Mouse (Mus musculus) embryonic facial prominence, embryonic 12.5 days (tissue): ENCODE results near the gene 4930470P17Rik. TPM values are rescaled to one million over a fixed set of nuclear protein-coding genes. Genes with fewer than 3 reads are reported as not detected.
"Not testable (repeated sequence)": the region's sequence is repeated elsewhere in the genome, so short reads cannot be mapped to it uniquely, and the experiment has no call there.

ENCODE experiments used
- ATAC-seq: fragments of 200-750 bp; cut with Nextera tagmentation; 2 replicates; pipeline ENCODE4 v1.8.0; 2017; ENCODE audit not compliant: insufficient number of reproducible peaks, insufficient read depth, low FRiP score, low TSS enrichment
- H3K27ac ChIP-seq: fragments of 300-500 bp; sonication (generic); 2 replicates; pipeline ENCODE4 v1.5.1; 2016; ENCODE audit warnings: mild to moderate bottlenecking
- H3K27me3 ChIP-seq: fragments of 300-500 bp; sonication (generic); 2 replicates; pipeline ENCODE4 v1.6.1; 2016; ENCODE audit warnings: mild to moderate bottlenecking, moderate library complexity
- H3K36me3 ChIP-seq: fragments of 300-500 bp; sonication (generic); 2 replicates; pipeline ENCODE4 v1.6.1; 2016; ENCODE audit warnings: mild to moderate bottlenecking
- H3K4me1 ChIP-seq: fragments of 300-500 bp; sonication (generic); 2 replicates; pipeline ENCODE4 v1.6.1; 2016
- H3K4me2 ChIP-seq: fragments of 300-500 bp; sonication (generic); replicated peaks from 2 replicates; pipeline ENCODE4 v1.6.1; 2016; ENCODE audit warnings: mild to moderate bottlenecking, moderate library complexity
- H3K4me3 ChIP-seq: fragments of 300-500 bp; sonication (generic); 2 replicates; pipeline ENCODE4 v1.5.1; 2016; ENCODE audit warnings: mild to moderate bottlenecking
- H3K9ac ChIP-seq: fragments of 300-500 bp; sonication (generic); 2 replicates; pipeline ENCODE4 v1.6.1; 2016; ENCODE audit warnings: mild to moderate bottlenecking, moderate library complexity
- H3K9me3 ChIP-seq: fragments of 300-500 bp; sonication (generic); 2 replicates; pipeline ENCODE4 v1.6.1; 2016; ENCODE audit warnings: mild to moderate bottlenecking, moderate library complexity
- WGBS: fragments of 180-500 bp; shearing (Covaris S2); methylation state at CpG from one replicate; pipeline ENCODE4 v1.1.7; 2016; 5-methylcytosine and 5-hydroxymethylcytosine counted together
- polyA plus RNA-seq: library from polyadenylated mRNA; unstranded; fragments of >200 nt; fragmentation: Nextera tagmentation; extraction: Ambion mirVana; gene quantifications from 2 replicates; pipeline ENCODE4 v1.2.1, GENCODE M21; 2016

The 4930470P17Rik gene
- polyA plus RNA-seq, 1 experiment from 2014 or later: not detected

DNA sequence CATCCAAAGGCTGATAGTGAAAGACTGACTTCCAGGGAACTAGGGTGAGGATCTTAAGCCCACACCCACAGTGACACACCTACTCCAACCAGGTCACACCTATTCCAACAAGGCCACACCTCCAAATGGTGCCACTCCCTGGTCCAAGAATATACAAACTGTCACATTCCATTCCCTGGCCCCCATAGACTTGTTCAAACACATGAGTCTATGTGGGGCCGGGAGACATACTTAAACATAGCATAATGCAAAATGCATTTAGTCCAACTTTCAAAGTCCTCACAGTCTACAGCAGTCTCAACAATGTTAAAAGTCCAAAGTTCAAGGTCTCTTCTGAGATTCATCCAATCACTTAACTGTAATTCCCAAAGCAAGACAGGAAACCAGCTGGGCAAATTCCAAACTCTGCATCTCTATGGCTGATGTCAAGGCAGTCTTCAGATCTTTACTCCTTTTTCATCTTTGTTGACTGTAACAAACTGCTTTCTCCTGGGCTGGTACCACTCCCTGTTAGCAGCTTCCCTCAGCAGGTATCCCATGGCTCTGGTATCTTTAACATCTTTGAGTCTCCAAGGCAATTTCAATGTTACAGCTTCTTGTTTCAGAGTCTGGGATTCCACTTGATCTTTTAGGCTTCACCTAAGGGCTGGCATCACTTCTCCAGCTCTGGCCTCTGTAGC, 22.5 kb upstream of the 4930470P17Rik start:
- not testable (repeated sequence) for H3K9me3 ChIP-seq, H3K27ac ChIP-seq, H3K36me3 ChIP-seq, H3K4me1 ChIP-seq, H3K27me3 ChIP-seq, H3K9ac ChIP-seq, H3K4me3 ChIP-seq, H3K4me2 ChIP-seq, ATAC-seq
- 81% methylated on average over 1 of the region's 1 CpGs for WGBS

- no peak for ATAC-seq
- no peak overlapping the region for H3K9ac ChIP-seq
Observed at GRCm38 (mm10) chr2:170622985-170623384, 21.2 kb upstream of the 4930470P17Rik start.

GRCm38 (mm10) chr2:170618862-170619492, 17.2 kb upstream of the 4930470P17Rik start:
- H3K9ac ChIP-seq: no peak overlapping the region

More at GRCm38 (mm10) chr2:170622985-170623384, 21.2 kb upstream of the 4930470P17Rik start:
- no peak overlapping the region for H3K27ac ChIP-seq
- no peaks in the 10 kb centered on the region for H3K4me1 ChIP-seq
- no peaks in the 10 kb centered on the region for H3K9me3 ChIP-seq
- H3K27me3 ChIP-seq: no peaks in the 10 kb centered on the region
- H3K4me2 ChIP-seq: no peak overlapping the region
- 90% methylated on average over 13 of the region's 13 CpGs for whole genome bisulfite sequencing
- H3K4me3 ChIP-seq: no peak overlapping the region
- H3K36me3 ChIP-seq: no peaks in the 10 kb centered on the region

GRCm38 (mm10) chr2:170611794-170612193, 10.0 kb upstream of the 4930470P17Rik start:
- not testable (repeated sequence) for H3K27me3 ChIP-seq, H3K36me3 ChIP-seq, H3K27ac ChIP-seq, H3K9me3 ChIP-seq, H3K4me1 ChIP-seq, H3K4me3 ChIP-seq, H3K9ac ChIP-seq, ATAC-seq, H3K4me2 ChIP-seq
- 79% methylated on average over 5 of the region's 5 CpGs for WGBS

More at GRCm38 (mm10) chr2:170618862-170619492, 17.2 kb upstream of the 4930470P17Rik start:
- 82% methylated on average over 12 of the region's 12 CpGs for WGBS
- Histone ChIP-seq H3K27me3 (no peaks in the 10 kb centered on the region), H3K36me3 (no peaks in the 10 kb centered on the region), H3K27ac (no peak overlapping the region), H3K4me2 (no peak overlapping the region), H3K4me1 (no peaks in the 10 kb centered on the region), H3K9me3 (no peaks in the 10 kb centered on the region), H3K4me3 (no peak overlapping the region)
- no peak for ATAC-seq

DNA sequence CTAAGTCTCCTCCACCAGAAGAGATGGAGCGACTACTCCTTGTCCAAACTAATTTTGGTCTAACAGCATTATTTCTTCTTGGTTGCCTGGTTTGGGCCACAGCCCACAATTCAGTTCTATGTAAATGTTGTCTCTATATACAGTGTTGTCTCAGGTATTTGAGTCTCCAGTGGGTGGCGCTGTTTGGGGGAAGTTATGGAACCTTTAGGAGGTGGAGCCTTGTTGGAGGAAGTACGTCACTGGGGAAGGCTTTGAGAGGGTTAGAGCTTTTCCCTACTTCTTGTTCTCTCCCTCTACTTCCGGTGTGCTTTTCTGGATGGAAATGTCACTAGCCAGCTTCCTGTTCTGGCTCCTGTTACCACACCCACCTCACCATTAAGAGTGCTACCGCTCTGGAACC, 646 bp downstream of the 4930470P17Rik start:
- H3K36me3 ChIP-seq: no peaks in the 10 kb centered on the region
- ATAC-seq: no peak
- H3K4me2 ChIP-seq: no peak overlapping the region
- WGBS: 80% methylated on average over 5 of the region's 5 CpGs
- no peak overlapping the region for H3K9ac ChIP-seq
- no peak overlapping the region for H3K4me3 ChIP-seq
- H3K27me3 ChIP-seq: no peaks in the 10 kb centered on the region
- H3K9me3 ChIP-seq: no peaks in the 10 kb centered on the region
- no peaks in the 10 kb centered on the region for H3K4me1 ChIP-seq
- no peak overlapping the region for H3K27ac ChIP-seq

- H3K9me3 ChIP-seq: peaks cover 5% of the 10 kb centered on the region; the same call in 1 of the 2 replicates
- ATAC-seq: no peak
- no peak overlapping the region for H3K4me3 ChIP-seq
- no peaks in the 10 kb centered on the region for H3K36me3 ChIP-seq
- H3K27me3 ChIP-seq: no peaks in the 10 kb centered on the region
- no peak overlapping the region for H3K27ac ChIP-seq
- H3K4me2 ChIP-seq: no peak overlapping the region
- no peaks in the 10 kb centered on the region for H3K4me1 ChIP-seq
- WGBS: 8% methylated on average over 2 of the region's 2 CpGs
- H3K9ac ChIP-seq: no peak overlapping the region
Observed at GRCm38 (mm10) chr2:170597586-170597985, 4.2 kb downstream of the 4930470P17Rik start.

- no peaks in the 10 kb centered on the region for H3K36me3 ChIP-seq
- WGBS: 0% methylated on average over 1 of the region's 1 CpGs
- no peak for ATAC-seq
- H3K9me3 ChIP-seq: peaks cover 5% of the 10 kb centered on the region; the same call in 1 of the 2 replicates
- H3K4me1 ChIP-seq: no peaks in the 10 kb centered on the region
- H3K9ac ChIP-seq: no peak overlapping the region
- no peaks in the 10 kb centered on the region for H3K27me3 ChIP-seq
- H3K27ac ChIP-seq: no peak overlapping the region
- H3K4me3 ChIP-seq: no peak overlapping the region
- H3K4me2 ChIP-seq: no peak overlapping the region
Observed at GRCm38 (mm10) chr2:170596726-170597125, 5.1 kb downstream of the 4930470P17Rik start.

- Histone ChIP-seq H3K9ac (no peak overlapping the region), H3K4me2 (no peak overlapping the region), H3K27ac (no peak overlapping the region), H3K4me1 (no peaks in the 10 kb centered on the region), H3K27me3 (no peaks in the 10 kb centered on the region), H3K36me3 (no peaks in the 10 kb centered on the region), H3K9me3 (peaks cover 5% of the 10 kb centered on the region; the same call in 1 of the 2 replicates), H3K4me3 (no peak overlapping the region)
- 80% methylated on average over 6 of the region's 6 CpGs for WGBS
- ATAC-seq: no peak
Observed at GRCm38 (mm10) chr2:170592161-170592560, 9.7 kb downstream of the 4930470P17Rik start.

DNA sequence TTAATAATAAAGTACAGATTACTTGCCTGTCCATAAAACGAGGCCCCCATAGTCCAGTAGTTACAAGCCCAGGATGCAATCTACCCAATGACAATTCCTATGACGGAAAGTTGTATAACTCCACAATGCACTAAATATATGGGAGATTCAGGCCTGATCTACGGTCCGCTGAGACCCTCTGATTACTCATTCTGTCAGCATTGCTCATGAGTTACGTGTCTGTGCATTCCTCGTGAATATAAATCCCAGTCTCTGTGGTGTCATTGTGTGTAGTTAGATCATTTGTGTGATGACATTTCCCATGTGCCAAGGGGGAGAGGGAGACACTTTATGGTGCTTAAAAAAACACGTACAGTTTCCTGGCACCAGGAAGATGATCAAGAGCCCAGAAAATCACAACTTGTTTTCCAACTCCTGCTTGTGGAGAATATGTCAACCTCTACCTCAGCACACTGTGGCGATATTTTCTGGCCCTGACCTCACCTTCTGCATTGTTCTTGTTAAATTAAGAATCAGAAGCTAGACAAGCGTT, 13.4 kb downstream of the 4930470P17Rik start:
- no peaks in the 10 kb centered on the region for H3K27me3 ChIP-seq
- no peak overlapping the region for H3K4me3 ChIP-seq
- WGBS: 81% methylated on average over 9 of the region's 9 CpGs
- no peak for ATAC-seq
- H3K4me1 ChIP-seq: 0 out of 2 replicates have a peak, but pooled peaks cover 4% of the 10 kb centered on the region
- no peak overlapping the region for H3K4me2 ChIP-seq
- no peak overlapping the region for H3K27ac ChIP-seq
- H3K9ac ChIP-seq: no peak overlapping the region
- H3K9me3 ChIP-seq: no peaks in the 10 kb centered on the region
- H3K36me3 ChIP-seq: no peaks in the 10 kb centered on the region

GRCm38 (mm10) chr2:170584678-170585077, 17.1 kb downstream of the 4930470P17Rik start:
- no peaks in the 10 kb centered on the region for H3K36me3 ChIP-seq
- no peak overlapping the region for H3K9ac ChIP-seq
- H3K4me1 ChIP-seq: 0 out of 2 replicates have a peak, but pooled peaks cover 4% of the 10 kb centered on the region
- WGBS: 94% methylated on average over 13 of the region's 13 CpGs
- no peak overlapping the region for H3K4me3 ChIP-seq
- no peak overlapping the region for H3K4me2 ChIP-seq
- H3K27me3 ChIP-seq: no peaks in the 10 kb centered on the region
- no peak overlapping the region for H3K27ac ChIP-seq
- ATAC-seq: no peak
- H3K9me3 ChIP-seq: no peaks in the 10 kb centered on the region

GRCm38 (mm10) chr2:170579551-170579950, 22.3 kb downstream of the 4930470P17Rik start:
- Histone ChIP-seq H3K4me1 (no peaks in the 10 kb centered on the region), H3K9ac (no peak overlapping the region), H3K36me3 (no peaks in the 10 kb centered on the region), H3K4me2 (no peak overlapping the region), H3K9me3 (no peaks in the 10 kb centered on the region), H3K27me3 (no peaks in the 10 kb centered on the region), H3K27ac (no peak overlapping the region), H3K4me3 (no peak overlapping the region)
- WGBS: 82% methylated on average over 10 of the region's 10 CpGs
- no peak for ATAC-seq

- Histone ChIP-seq H3K4me1 (no peaks in the 10 kb centered on the region), H3K27me3 (no peaks in the 10 kb centered on the region), H3K9me3 (no peaks in the 10 kb centered on the region), H3K4me2 (no peak overlapping the region), H3K36me3 (no peaks in the 10 kb centered on the region), H3K4me3 (no peak overlapping the region), H3K9ac (no peak overlapping the region), H3K27ac (no peak overlapping the region)
- no peak for ATAC-seq
- 80% methylated on average over 5 of the region's 5 CpGs for WGBS
Observed at GRCm38 (mm10) chr2:170578588-170578987, 23.2 kb downstream of the 4930470P17Rik start.
